Mouse (Mus musculus) cerebellum, adult 11 months (tissue): ENCODE measurements at regions not wholly inside any gene's neighbourhood (a gene's known extent, or its start where the extent isn't known, plus 50 kb on each side); places are given as distances from the start of the nearest gene placed in this dataset.

Experiments
- DNase-seq: peaks from one replicate; pipeline ENCODE4 v3.0.0; 2022

- DNase-seq: no peak
Observed at GRCm38 (mm10) chr1:157013669-157014048, 74.2 kb upstream of the Ralgps2 start.

- DNase-seq: no peak
Observed at GRCm38 (mm10) chr1:157012950-157013668, 73.7 kb upstream of the Ralgps2 start.

GRCm38 (mm10) chr1:157011226-157011625 lies 71.8 kb upstream of the Ralgps2 start:
- no peak for DNase-seq

DNA sequence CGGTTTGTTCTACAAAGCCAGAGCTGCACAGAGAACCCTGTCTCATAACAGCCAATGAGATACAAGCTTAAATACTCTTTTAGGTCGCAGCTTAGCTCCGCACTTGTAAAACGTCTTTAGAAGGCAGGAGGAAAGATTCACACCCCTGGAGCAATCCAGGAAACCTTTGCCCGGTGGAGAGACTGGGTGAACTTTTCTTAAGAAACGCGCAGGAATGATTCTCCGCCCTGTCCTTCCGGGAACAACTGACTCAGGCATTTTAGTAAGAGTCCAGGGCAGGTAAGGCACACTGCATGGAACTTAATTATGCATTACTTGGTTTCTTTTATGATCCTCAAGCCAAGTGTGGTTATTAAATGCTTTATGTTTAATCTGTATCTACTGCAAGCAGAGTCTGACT lies 70.0 kb upstream of the Ralgps2 start:
- DNase-seq: no peak

DNA sequence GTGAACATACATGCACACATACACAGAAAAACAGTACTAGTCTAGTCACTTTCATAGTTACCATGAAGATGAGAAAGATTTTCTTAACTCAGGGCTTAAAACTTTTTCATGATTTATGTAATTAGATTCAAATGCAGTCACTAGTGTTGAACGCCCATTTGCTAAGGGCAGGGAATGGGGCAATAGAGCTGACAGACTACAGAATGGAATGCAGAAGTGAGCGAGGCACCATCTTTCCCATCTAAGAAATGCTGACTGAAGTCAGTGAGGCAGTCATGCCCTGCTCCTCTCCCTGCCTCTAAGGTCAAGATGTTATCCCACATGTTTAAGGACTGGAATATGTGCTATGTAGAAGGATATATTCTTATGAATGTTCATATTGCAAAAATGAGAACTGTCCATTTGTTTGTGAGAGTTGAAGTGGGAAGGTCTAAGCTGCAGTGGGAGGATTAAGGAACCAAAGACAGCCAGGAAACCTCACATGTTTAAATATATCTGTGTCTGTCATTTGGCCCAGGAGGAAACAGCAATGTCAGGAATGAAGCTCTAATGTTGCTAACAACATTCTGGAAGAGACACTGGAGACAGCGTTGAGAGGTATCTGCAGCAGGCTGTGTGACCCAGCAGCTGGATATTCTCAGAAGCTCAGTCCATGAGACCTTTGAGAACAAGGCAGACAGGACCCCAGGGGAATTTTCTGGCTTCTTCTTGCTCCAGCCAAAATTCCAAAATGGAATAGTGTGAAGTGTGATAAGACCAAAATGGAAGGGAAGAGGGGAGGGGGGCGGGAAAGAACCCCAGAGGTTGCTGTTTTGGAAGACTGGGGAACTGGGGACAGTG lies 68.7 kb upstream of the Ralgps2 start:
- no peak for DNase-seq

DNA sequence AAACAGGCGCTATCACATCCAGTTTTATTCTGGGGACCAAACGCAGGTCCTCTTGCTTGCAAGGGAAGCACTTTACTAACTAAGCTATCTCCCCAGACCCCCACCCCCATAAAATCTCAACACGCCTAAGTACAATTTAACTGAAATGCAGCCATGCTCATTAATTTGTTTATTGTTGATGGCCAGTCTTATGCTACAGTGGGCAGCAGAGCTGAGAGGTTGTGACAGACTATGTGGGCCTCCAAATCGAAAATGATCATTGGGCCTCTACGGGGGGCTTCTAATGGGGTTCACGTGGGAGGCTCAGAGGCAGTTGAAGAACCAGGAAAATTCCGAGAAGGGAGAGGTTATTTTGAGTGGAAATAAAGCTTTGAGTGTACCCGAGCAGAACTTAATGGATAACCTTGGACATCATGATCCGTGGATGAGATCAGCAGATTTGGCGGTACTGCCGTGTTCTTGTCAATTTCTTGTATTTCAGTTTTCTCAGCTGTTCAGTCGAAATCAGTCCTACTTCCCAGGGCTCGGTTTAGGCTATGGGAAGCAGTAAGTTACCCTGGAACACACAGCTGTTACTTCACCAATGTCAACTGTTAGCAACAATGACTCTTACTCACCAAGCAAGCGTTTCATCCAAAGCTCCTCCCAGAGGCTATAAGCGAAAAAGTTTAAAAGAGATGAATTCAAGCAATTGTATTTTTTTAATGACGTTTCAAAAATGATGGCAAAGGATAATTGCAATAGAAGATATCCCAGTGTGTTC lies 65.1 kb upstream of the Ralgps2 start:
- no peak for DNase-seq

DNA sequence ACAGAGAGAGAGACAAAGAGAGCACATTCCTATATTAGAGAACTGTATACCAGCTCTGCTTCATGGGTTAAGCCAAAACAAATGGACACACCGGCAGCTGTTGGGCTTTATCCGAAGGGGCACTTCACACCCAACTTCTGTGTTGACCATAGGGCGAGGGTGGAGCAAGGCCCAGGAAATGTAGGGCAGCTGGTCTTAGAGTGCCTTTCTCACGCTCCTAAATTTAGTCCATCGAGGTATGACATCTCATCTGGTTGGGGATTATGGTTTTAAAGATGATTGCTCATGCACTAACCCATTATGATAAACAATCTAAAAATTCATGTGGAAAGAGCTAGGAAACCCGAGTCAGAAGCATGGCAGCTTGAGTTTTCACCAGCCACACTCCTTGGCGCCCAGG lies 63.6 kb upstream of the Ralgps2 start:
- DNase-seq: no peak

- DNase-seq: no peak
Observed at GRCm38 (mm10) chr1:157002258-157002657, 62.8 kb upstream of the Ralgps2 start.

DNA sequence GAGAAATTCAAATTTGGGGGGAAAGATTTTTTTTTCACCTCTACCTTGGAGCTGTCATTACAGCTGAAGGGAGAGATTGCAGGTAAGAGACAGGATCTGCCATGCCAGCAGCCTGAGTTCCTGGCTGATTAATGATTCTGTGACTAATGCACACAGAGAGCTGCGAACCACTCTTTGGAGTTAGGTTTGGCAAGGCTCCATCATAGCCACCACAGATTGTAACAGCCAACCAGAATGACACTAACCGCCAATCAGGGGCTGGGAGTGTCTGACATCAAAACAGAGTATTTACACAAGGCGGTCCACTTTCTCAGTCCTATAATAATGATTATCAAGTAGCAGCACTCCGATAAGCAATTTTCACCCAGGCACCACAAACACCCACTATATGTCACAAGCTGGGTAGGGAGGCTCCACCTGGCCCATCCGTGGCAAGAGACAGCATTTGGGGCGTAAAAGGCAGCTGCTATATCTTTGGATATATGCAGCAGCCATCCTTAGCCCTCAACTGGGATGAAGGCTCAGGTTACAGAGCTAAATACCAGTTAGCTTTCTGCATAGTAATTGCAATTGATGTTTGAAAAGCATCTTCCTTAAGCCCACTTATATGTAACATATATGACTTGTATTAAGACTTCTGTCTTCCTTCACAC lies 61.7 kb upstream of the Ralgps2 start:
- DNase-seq: no peak

DNA sequence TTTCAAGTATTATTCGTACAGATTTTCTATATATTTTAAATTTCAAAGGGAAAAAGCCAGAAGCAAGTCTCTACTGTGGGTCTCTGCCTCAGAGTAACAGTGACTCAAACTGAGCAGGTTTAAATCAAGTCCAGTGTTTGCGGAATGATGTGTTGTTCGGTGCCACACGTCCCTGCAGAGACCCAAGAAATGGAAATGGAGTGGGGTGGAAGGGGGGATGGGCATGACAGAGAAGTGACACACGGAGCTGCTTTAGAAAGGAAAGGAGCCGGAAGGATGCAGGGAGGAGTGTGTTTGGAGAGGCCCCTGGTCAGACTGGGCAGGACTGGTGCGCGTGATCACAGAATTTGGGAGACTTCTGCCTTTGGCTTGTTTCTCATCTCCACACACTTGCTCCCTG lies 60.5 kb upstream of the Ralgps2 start:
- no peak for DNase-seq

- no peak for DNase-seq
Observed at GRCm38 (mm10) chr1:156999272-156999671, 59.8 kb upstream of the Ralgps2 start.

- no peak for DNase-seq
Observed at GRCm38 (mm10) chr1:156997476-156998305, 58.3 kb upstream of the Ralgps2 start.

DNA sequence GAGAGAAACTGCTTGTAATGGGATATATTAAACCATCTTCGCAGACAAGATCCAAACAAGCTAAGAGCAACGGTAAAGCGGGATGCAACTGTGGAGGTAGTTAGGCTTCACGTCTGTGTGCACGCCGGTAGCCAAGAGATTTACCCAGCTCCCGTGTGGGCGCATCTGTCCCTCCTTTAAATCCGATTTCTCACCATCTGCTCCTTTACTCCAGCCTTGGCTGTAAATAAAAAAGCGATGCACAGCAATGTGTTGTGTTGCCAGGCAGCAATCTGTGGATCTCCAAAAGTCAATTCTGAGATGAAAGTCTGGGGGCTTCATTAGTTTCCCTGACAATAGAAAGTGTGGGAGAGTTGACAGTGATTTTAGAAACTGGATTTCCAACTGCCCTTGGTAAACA lies 57.6 kb upstream of the Ralgps2 start:
- no peak for DNase-seq

DNA sequence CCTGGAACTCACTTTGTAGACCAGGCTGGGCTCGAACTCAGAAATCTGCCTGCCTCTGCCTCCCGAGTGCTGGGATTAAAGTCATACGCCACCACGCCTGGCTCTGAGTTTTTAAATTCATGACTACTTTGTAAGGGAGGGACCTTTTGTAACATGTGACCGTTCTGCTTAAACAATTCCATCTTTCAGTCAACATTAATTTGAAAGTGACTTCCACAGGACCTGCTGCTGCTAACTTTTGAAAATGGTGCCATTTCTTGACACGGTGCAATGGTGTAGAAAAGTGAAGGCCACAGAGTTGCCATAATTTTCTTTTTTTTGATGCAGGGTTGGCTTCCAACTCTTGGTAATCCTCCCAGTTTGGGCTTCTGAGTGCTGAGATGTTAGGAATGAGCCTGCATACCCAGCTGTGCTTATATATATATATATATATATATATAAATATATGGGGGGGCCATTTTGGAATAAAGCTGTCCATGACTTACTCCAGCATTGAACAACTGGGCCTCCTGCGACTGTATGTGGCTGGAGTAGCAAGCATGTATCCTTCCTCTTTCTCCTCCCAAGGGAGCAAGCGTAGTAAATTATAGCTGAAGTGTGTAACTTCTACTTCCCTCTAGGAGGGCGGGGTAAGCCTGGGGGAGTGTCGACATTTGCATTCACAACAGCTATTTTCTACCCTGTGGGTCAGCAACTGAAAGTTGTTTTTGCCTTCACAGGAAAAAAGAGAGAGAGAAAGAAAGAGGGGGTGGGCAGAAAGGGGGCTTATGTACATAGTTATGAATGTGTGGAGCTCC lies 56.9 kb upstream of the Ralgps2 start:
- DNase-seq: no peak

GRCm38 (mm10) chr1:156995180-156995951 lies 55.9 kb upstream of the Ralgps2 start:
- DNase-seq: no peak

DNA sequence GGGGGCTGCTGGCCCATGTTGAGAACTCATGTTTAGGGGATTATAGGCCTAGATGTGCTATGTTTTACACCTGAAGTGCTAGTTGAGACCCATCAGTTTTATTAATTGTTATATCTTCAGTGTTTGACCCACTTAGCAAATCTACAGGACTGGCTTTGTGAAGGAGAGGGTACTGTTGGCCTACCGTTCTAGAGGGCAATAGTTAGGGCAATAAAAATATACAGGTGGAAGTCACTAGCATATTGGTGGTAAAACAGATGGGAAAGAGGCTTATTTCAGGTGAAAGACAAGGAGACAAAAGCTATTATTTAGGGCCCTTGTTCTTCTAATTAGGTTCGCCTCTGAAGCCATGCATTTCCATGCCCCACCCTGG lies 55.2 kb upstream of the Ralgps2 start:
- no peak for DNase-seq

GRCm38 (mm10) chr1:156994005-156994643 lies 54.7 kb upstream of the Ralgps2 start:
- no peak for DNase-seq

GRCm38 (mm10) chr1:156993105-156993504 lies 53.7 kb upstream of the Ralgps2 start:
- DNase-seq: no peak

DNA sequence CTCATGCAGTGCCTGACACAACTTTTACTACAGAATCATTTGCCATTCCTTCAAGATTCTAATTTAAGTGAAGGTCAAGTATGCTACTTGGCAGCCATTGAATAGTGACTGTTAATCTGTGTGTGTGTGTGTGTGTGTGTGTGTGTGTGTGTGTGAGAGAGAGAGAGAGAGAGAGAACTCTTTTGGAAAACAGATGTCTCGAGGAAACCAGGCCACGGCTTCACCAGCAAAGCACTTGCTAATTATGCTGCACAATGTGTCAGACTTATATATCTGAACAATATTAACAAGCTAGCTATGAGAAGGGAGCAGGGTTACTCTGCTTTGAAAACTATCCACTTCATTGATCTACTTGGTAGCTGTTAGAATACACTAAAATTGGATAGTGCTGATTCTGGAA lies 53.1 kb upstream of the Ralgps2 start:
- DNase-seq: no peak
